9 mouse cellular contexts compared by ENCODE assay signal in genomic region chr4:137189058-137189457, GRCm38 (mm10).
A peak's percentile ranks its signal among the peaks of the same experiment; 100 is the strongest.
DNase-seq lines count a peak whose midpoint lies in the region; ATAC-seq lines count a peak whose summit lies in the region.
"Had no signal": no experiment of that assay in that cellular context is flagged by ENCODE, and none has a peak within 500 bp of the region (broad histone marks: within the 10 kb centered on the region; RNA-seq: fewer than 3 reads in every experiment).

No protein-coding gene starts in this region.

- intact Hi-C loops in heart, postnatal 14 days (cut with DNase I) = no loop called here

- peak; percentile 5 to 10 for DNase-seq in heart, adult 9 months (ENCODE audit: low spot score in 2 of 2)
- DNase-seq in heart, postnatal 14 days = no peak
- DNase-seq in ES-CJ7 (ENCODE audit: low read depth, low spot score) (peak; percentile 10), liver (no peak)
- peak; percentile 74 to 79 for DNase-seq in cerebellum, adult 18-20 months
- no peak for DNase-seq in left cerebral cortex, adult 8-10 months (ENCODE audit: low spot score in 2 of 2)
- no peak for DNase-seq in spleen, postnatal 36 days (ENCODE audit: low spot score in 2 of 2)
- DNase-seq: left cerebral cortex, postnatal 4 days had no signal

- ATAC-seq in granulocyte monocyte progenitor cell, adult 5-6 weeks (replicated peaks; ENCODE audit: poor library complexity, severe bottlenecking) = peak; percentile 59

Comparison
In these comparisons a context has a peak if more than half of its experiments do, and no peak if none do; other contexts are left out.
1. DNase-seq: peak in heart, adult 9 months (2 of 2), ES-CJ7 (single experiment) and cerebellum, adult 18-20 months (2 of 2); none in heart, postnatal 14 days (0 of 2), left cerebral cortex, adult 8-10 months (0 of 2), liver (single experiment) and spleen, postnatal 36 days (0 of 2).